Mouse (Mus musculus): ENCODE results near the gene Foxp3.

DNA sequence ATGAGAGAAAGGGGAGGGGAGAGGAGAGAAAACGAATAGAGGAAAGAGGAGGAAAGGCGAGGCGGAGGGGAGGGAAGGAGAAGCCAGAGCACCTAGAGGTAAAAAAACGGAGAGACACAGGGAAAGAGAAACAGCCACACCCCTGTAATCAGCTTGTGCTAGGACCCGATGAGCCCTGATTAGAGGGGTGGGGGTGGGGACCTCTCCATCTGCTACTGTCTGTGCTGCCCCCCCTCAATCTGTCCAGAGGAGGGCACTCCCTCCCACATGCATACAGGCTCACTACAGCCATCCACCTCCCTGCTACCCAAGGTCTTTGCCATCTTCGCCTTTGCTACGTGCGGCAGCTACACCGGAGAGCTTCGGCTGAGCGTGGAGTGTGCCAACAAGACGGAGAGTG, 67.3 kb downstream of the Foxp3 start:
- TF ChIP-seq MAFK (IDR thresholded peaks at IDR 0.05; ENCODE audit: insufficient read depth, low read depth, low read length) (no peak), CHD2 (IDR thresholded peaks at IDR 0.05; ENCODE audit: low read depth, low read length) (no peak)

Measured in ES-E14 (cell line).